Mouse (Mus musculus) embryonic fibroblast, embryonic 13.5 days (primary cell): ENCODE measurements at regions not wholly inside any gene's neighbourhood (a gene's known extent, or its start where the extent isn't known, plus 50 kb on each side); places are given as distances from the start of the nearest gene placed in this dataset.

Source experiments
- CTCF ChIP-seq: IDR thresholded peaks from 2 replicates; pipeline ENCODE4 v1.5.1; 2011; ENCODE audit warnings: mild to moderate bottlenecking, control low read depth, low read length, moderate library complexity, borderline replicate concordance; ENCODE audit not compliant: insufficient read depth
- POLR2A ChIP-seq: IDR thresholded peaks from 2 replicates; pipeline ENCODE4 v1.6.1; 2011; ENCODE audit warnings: low read depth, mild to moderate bottlenecking, control low read depth, low read length, moderate library complexity

- TF ChIP-seq CTCF, result no peak
- TF ChIP-seq POLR2A, result no peak
These were observed 76.9 kb upstream of the Dgkg start for GRCm38 (mm10) chr16:22733772-22734528.
